Mouse (Mus musculus): ENCODE results near the gene Cstf3. TPM values are rescaled to one million over a fixed set of nuclear protein-coding genes. Genes with fewer than 3 reads are reported as not detected.

The Cstf3 gene
- polyA plus RNA-seq, 1 experiment, result 2.4 TPM

DNA sequence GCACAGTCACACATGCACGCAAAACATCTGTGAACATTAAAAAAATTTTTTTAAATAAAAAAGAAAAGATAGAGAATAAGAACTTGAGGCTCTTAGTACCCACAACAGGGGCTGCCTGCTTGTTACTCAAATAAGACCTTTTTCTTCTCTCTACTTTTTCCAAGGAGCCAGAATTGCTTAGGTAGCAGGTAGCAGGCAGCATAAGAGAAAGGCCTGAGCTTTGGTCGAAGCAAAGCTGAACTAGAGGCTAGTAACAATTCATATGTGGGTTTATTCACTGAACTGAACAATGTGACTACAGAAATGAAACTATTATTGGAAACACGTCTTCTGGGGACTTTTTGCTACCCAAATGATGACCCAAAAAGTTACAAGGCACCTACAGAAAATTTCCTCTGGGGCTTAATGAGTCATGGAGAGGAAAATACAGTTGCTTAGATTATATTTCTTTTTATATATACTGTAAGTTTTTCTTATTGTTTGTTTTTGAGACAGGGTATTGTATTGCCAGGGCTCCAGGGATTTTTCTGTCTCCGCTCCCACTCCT lies 28.3 kb upstream of the Cstf3 start:
- no peak overlapping the region for H3K4me3 ChIP-seq (ENCODE audit: low read depth, low read length)
- H3K4me1 ChIP-seq (ENCODE audit: control insufficient read depth, insufficient read depth, insufficient read length, low read length), result no peaks in the 10 kb centered on the region
- H3K36me3 ChIP-seq (ENCODE audit: control insufficient read depth, insufficient read depth, low read length), result no peaks in the 10 kb centered on the region
- no peaks in the 10 kb centered on the region for H3K27me3 ChIP-seq (ENCODE audit: control insufficient read depth, insufficient read depth, low read length)
- no peak for TF ChIP-seq POLR2A (IDR thresholded peaks at IDR 0.05; ENCODE audit: low read depth, low read length)
- TF ChIP-seq CTCF (IDR thresholded peaks at IDR 0.05; ENCODE audit: extremely low read depth, insufficient read length, insufficient replicate concordance, low read depth, low read length), result no peak
- no peak overlapping the region for H3K27ac ChIP-seq (ENCODE audit: insufficient read depth, low read depth, low read length)
- 82% methylated on average over 4 of the region's 4 CpGs for WGBS

DNA sequence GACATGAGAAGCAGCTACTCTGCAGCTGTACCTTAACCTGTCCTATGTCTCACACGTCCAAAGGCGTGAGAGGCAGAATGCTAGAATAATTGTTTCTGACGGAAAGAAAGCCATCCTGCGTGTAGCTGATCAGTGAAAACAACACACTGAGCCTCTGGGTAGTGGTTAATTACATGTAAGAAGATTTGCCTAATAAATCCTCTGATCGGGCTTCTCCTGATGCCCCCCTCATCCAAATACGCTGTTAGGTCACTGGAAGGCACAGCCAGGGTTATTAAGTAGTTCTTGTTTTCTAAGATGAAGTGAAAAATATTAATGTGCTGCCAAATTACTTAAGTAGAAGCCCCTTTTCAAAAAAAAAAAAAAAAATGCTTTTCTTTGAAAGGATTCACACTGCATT lies 18.3 kb upstream of the Cstf3 start:
- Histone ChIP-seq H3K27ac (ENCODE audit: insufficient read depth, low read depth, low read length) (no peak overlapping the region), H3K27me3 (ENCODE audit: control insufficient read depth, insufficient read depth, low read length) (peaks cover 3% of the 10 kb centered on the region; the same call in 1 of the 2 replicates), H3K4me3 (ENCODE audit: low read depth, low read length) (no peak overlapping the region), H3K4me1 (ENCODE audit: control insufficient read depth, insufficient read depth, insufficient read length, low read length) (no peaks in the 10 kb centered on the region), H3K36me3 (ENCODE audit: control insufficient read depth, insufficient read depth, low read length) (no peaks in the 10 kb centered on the region)
- TF ChIP-seq POLR2A (IDR thresholded peaks at IDR 0.05; ENCODE audit: low read depth, low read length) (no peak), CTCF (IDR thresholded peaks at IDR 0.05; ENCODE audit: extremely low read depth, insufficient read length, insufficient replicate concordance, low read depth, low read length) (no peak)
- 89% methylated on average over 6 of the region's 6 CpGs for WGBS

DNA sequence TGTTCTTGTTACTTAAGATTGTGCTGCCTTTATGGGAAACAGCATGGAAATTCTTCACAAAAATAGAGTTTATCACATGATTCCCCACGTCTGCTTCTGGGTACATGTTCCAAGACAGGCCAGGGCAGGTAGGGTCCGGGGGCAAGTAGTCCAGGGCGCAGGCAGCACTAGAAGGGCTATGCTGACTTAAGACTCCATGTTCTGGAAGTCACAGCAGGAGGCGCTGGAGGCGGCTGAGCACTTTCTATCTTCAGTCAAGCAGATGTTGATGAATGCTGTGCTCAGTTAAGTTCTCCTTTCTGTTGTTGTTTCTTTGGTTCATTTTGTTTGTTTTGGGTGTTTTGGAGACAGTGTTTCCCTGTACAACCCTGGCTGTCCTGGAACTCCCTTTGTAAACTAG lies 14.1 kb upstream of the Cstf3 start:
- H3K4me3 ChIP-seq (ENCODE audit: low read depth, low read length), result no peak overlapping the region
- no peak overlapping the region for H3K27ac ChIP-seq (ENCODE audit: insufficient read depth, low read depth, low read length)
- TF ChIP-seq POLR2A (IDR thresholded peaks at IDR 0.05; ENCODE audit: low read depth, low read length) (no peak), CTCF (IDR thresholded peaks at IDR 0.05; ENCODE audit: extremely low read depth, insufficient read length, insufficient replicate concordance, low read depth, low read length) (no peak)
- H3K36me3 ChIP-seq (ENCODE audit: control insufficient read depth, insufficient read depth, low read length), result no peaks in the 10 kb centered on the region
- no peaks in the 10 kb centered on the region for H3K4me1 ChIP-seq (ENCODE audit: control insufficient read depth, insufficient read depth, insufficient read length, low read length)
- 88% methylated on average over 5 of the region's 5 CpGs for WGBS
- H3K27me3 ChIP-seq (ENCODE audit: control insufficient read depth, insufficient read depth, low read length), result peaks cover 3% of the 10 kb centered on the region; the same call in 1 of the 2 replicates

DNA sequence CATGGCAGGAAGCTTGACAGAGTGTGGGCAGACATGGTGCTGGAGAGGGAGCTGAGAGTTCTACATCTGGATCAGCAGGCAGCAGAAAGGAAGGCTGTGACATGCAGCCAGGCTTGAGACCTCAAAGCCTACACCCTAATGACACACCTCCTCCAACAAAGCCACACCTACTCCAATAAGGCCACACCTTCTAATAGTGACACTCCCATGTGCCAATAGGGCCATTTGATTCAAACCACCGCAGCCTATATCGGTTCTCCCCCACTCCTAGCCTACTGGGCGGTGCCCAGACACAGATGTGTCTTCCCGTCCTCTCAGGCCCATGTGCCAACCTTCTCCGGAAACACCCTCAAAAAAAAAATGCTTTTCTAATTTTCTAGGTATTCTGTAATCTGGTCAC lies 12.3 kb upstream of the Cstf3 start:
- 42% methylated on average over 5 of the region's 5 CpGs for WGBS
- Histone ChIP-seq H3K27me3 (ENCODE audit: control insufficient read depth, insufficient read depth, low read length) (no peaks in the 10 kb centered on the region; the same call in 1 of the 2 replicates), H3K4me1 (ENCODE audit: control insufficient read depth, insufficient read depth, insufficient read length, low read length) (no peaks in the 10 kb centered on the region), H3K27ac (ENCODE audit: insufficient read depth, low read depth, low read length) (no peak overlapping the region), H3K4me3 (ENCODE audit: low read depth, low read length) (no peak overlapping the region), H3K36me3 (ENCODE audit: control insufficient read depth, insufficient read depth, low read length) (no peaks in the 10 kb centered on the region)
- no peak for TF ChIP-seq POLR2A (IDR thresholded peaks at IDR 0.05; ENCODE audit: low read depth, low read length)
- no peak for TF ChIP-seq CTCF (IDR thresholded peaks at IDR 0.05; ENCODE audit: extremely low read depth, insufficient read length, insufficient replicate concordance, low read depth, low read length)

DNA sequence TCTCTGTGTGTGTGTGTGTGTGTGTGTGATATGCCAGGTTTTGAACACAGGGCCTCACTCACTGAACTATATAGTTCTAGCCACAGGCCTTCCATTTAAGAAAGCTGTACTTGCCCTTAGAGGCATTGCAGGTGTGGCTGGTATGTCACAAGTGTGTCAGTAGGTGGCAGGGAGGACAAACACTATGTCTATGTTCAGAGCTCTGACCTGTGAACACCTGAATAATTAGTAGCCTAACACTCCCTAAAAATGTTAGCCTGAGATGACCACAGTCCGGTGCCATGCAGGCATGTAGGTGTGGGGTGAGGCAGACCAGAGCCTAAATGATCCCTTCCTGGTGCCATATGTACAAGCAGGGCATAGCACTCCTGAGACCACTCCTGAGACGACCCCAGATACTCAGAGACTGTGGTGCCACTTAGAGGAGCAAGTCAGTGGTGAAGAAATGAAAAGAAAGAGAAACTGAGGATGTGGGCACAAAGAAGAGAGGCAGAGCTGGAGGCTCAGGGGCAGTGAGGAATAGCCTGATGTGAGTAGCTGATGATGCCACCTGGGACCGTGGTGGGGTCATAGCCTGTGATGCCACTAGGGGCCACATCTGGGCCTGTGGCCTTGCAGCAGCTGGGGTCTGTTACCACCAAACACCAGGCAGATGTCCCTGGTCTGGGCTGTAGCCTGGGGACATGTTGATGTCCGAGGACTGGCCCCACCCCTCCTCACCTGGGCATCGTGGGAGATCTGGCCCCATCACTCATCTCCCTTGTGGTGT lies 11.3 kb upstream of the Cstf3 start:
- no peaks in the 10 kb centered on the region for H3K36me3 ChIP-seq (ENCODE audit: control insufficient read depth, insufficient read depth, low read length)
- H3K4me1 ChIP-seq (ENCODE audit: control insufficient read depth, insufficient read depth, insufficient read length, low read length), result no peaks in the 10 kb centered on the region
- TF ChIP-seq POLR2A (IDR thresholded peaks at IDR 0.05; ENCODE audit: low read depth, low read length) (no peak), CTCF (IDR thresholded peaks at IDR 0.05; ENCODE audit: extremely low read depth, insufficient read length, insufficient replicate concordance, low read depth, low read length) (no peak)
- no peak overlapping the region for H3K4me3 ChIP-seq (ENCODE audit: low read depth, low read length)
- WGBS, result 86% methylated on average over 5 of the region's 5 CpGs
- H3K27ac ChIP-seq (ENCODE audit: insufficient read depth, low read depth, low read length), result no peak overlapping the region
- H3K27me3 ChIP-seq (ENCODE audit: control insufficient read depth, insufficient read depth, low read length), result no peaks in the 10 kb centered on the region

DNA sequence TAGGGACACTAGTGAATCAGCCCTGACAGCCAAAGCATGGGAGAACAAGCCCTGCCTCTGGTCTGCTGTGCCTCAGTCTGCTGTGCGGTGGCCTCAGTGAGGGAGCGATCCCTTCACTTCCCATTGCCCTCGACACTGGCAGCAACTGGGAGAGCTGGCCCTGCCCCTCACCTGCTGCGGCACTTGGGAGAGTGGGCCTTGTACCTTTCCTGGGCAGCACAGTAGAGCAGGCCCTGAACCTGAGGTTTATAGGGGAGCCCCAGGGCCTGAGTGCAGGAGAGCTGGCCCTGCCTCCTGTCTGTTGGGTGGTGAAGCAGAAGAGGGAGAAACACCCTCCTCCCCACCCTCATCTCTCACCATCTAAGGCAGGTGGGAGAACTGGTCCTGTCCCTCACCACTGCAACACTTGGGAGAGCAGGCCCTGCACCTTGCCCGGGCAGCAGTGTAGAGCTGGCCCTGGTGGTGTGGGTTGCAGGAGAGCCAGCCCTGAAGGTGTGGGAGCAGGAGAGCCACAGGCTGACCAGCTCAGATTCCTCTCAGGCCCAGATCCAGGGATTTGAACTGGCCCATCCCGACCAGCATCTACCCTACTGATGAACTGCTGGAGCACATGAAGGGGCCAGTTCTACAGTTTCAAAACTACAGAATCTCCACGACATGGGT lies 10.4 kb upstream of the Cstf3 start:
- Histone ChIP-seq H3K36me3 (ENCODE audit: control insufficient read depth, insufficient read depth, low read length) (no peaks in the 10 kb centered on the region), H3K27ac (ENCODE audit: insufficient read depth, low read depth, low read length) (no peak overlapping the region), H3K27me3 (ENCODE audit: control insufficient read depth, insufficient read depth, low read length) (no peaks in the 10 kb centered on the region), H3K4me3 (ENCODE audit: low read depth, low read length) (no peak overlapping the region), H3K4me1 (ENCODE audit: control insufficient read depth, insufficient read depth, insufficient read length, low read length) (no peaks in the 10 kb centered on the region)
- 86% methylated on average over 7 of the region's 7 CpGs for WGBS
- TF ChIP-seq POLR2A (IDR thresholded peaks at IDR 0.05; ENCODE audit: low read depth, low read length), result no peak
- no peak for TF ChIP-seq CTCF (IDR thresholded peaks at IDR 0.05; ENCODE audit: extremely low read depth, insufficient read length, insufficient replicate concordance, low read depth, low read length)

DNA sequence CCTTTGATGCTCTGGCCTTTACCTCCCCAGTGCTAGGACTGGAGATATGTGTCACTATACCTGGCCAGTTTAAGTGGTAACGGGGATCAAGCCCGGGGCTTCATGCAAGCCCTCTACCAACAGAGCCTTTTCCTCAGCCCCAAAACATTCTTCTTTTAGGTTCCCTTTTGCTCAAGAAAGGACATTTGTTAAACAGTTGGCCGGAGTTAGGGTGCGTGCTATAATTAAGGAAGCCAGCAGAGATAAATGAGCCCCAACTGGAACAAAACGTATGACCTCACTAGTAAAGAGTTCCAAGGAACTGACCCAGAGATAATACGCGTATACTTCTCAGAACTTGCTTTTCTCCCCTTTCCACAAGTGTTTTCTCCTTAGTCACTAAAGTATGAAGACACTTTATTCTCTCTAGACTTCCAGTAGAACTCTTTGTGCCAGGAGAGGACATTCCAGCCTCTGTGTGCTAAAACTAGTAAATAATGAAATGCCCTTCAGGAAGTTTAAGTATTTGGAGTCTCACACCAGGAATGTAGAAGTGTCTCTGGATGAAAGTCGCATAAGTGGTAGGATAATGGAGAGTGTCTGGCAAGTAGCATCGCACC lies 8.9 kb upstream of the Cstf3 start:
- H3K4me3 ChIP-seq (ENCODE audit: low read depth, low read length), result no peak overlapping the region
- TF ChIP-seq CTCF (IDR thresholded peaks at IDR 0.05; ENCODE audit: extremely low read depth, insufficient read length, insufficient replicate concordance, low read depth, low read length), result no peak
- no peak for TF ChIP-seq POLR2A (IDR thresholded peaks at IDR 0.05; ENCODE audit: low read depth, low read length)
- no peaks in the 10 kb centered on the region for H3K27me3 ChIP-seq (ENCODE audit: control insufficient read depth, insufficient read depth, low read length)
- no peaks in the 10 kb centered on the region for H3K36me3 ChIP-seq (ENCODE audit: control insufficient read depth, insufficient read depth, low read length)
- no peak overlapping the region for H3K27ac ChIP-seq (ENCODE audit: insufficient read depth, low read depth, low read length)
- 59% methylated on average over 9 of the region's 9 CpGs for WGBS
- H3K4me1 ChIP-seq (ENCODE audit: control insufficient read depth, insufficient read depth, insufficient read length, low read length), result no peaks in the 10 kb centered on the region

Measured in small intestine, adult 2 months (tissue).